Mouse (Mus musculus) adrenal gland, adult 18-20 months (tissue): ENCODE data around the gene Pcyt2. TPM values are rescaled to one million over a fixed set of nuclear protein-coding genes. Genes with fewer than 3 reads are reported as not detected.
A peak's percentile ranks its signal among the peaks of the same experiment; 100 is the strongest.

Experiments
- DNase-seq, 2 experiments: peaks; one replicate each; pipeline ENCODE4 v3.0.0; 2021 to 2022; ENCODE audit warnings: low spot score in 2 of 2
- total RNA-seq, 2 experiments: library from RNA; stranded (reverse); gene quantifications; 1 replicate in 1 of 2; 2 replicates in 1 of 2; pipeline ENCODE4 v1.2.3; 2021

Pcyt2 gene
- total RNA-seq, 2 experiments from 2014 or later: 300 to 301 TPM

GRCm38 (mm10) chr11:120633520-120634343 lies 16.0 kb upstream of the Pcyt2 start, which contains the start of gene Mafg:
Gene Mafg (minus strand): TSS chr11:120633600.
- peak; percentile 87 to 92 for DNase-seq

- DNase-seq: peak; percentile 70 to 76
These were observed 15.1 kb upstream of the Pcyt2 start for GRCm38 (mm10) chr11:120632559-120633519.

- no peak for DNase-seq
These were observed 14.2 kb upstream of the Pcyt2 start for GRCm38 (mm10) chr11:120631726-120632448.

- DNase-seq: no peak
These were observed 13.4 kb upstream of the Pcyt2 start for GRCm38 (mm10) chr11:120630881-120631725.

GRCm38 (mm10) chr11:120630401-120630871 lies 12.7 kb upstream of the Pcyt2 start:
- DNase-seq: peak in 1 of 2 experiments; percentile 40

GRCm38 (mm10) chr11:120629911-120630310 lies 12.2 kb upstream of the Pcyt2 start:
- DNase-seq: peak; percentile 51 to 56

- DNase-seq: peak; percentile 45 to 48
These were observed 11.6 kb upstream of the Pcyt2 start for GRCm38 (mm10) chr11:120629341-120629730.

GRCm38 (mm10) chr11:120628601-120629340 lies 11.0 kb upstream of the Pcyt2 start:
- no peak for DNase-seq

- DNase-seq: peak in 1 of 2 experiments; percentile 22
These were observed 9.9 kb upstream of the Pcyt2 start for GRCm38 (mm10) chr11:120627468-120628300.

GRCm38 (mm10) chr11:120626785-120627467 lies 9.2 kb upstream of the Pcyt2 start:
- DNase-seq: no peak

- DNase-seq: no peak
These were observed 7.5 kb upstream of the Pcyt2 start, which contains the start of gene Sirt7 for GRCm38 (mm10) chr11:120625152-120625775. Gene Sirt7 (minus strand): TSS chr11:120625240.

GRCm38 (mm10) chr11:120624680-120625111 lies 7.0 kb upstream of the Pcyt2 start:
- peak; percentile 82 to 83 for DNase-seq

- DNase-seq: peak; percentile 56 to 72
These were observed 6.4 kb upstream of the Pcyt2 start for GRCm38 (mm10) chr11:120623961-120624679.

GRCm38 (mm10) chr11:120622805-120623204 lies 5.1 kb upstream of the Pcyt2 start:
- no peak for DNase-seq

GRCm38 (mm10) chr11:120620195-120620594 lies 2.5 kb upstream of the Pcyt2 start:
- DNase-seq: no peak
